Mouse (Mus musculus): ENCODE results near the gene Dqx1.
A peak's percentile ranks its signal among the peaks of the same experiment; 100 is the strongest.

Gene Dqx1

DNA sequence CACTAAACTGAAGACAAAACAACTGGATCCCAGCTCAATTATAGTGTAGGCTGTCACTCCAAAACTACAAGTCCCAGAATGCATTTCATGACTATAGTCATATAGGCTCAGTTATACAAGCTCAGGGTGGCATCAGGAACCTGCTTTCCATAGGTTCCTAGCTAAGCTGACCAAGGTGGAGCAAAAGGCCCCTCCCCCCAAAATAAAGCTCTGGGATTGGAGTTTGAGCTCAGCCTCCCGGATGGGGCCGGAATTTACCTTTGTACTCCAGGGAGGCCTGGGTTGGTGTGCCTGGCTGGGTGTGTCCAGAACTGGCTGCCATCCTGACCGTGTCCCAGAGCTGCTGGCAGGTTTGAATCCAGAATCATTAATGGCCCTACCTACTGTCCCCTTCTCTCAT lies at the start of gene Dqx1:
Gene Dqx1 (plus strand): TSS at position 55 of the 400 bp plus-strand sequence.
- DNase-seq (ENCODE audit: low read depth, low spot score), result no peak

DNA sequence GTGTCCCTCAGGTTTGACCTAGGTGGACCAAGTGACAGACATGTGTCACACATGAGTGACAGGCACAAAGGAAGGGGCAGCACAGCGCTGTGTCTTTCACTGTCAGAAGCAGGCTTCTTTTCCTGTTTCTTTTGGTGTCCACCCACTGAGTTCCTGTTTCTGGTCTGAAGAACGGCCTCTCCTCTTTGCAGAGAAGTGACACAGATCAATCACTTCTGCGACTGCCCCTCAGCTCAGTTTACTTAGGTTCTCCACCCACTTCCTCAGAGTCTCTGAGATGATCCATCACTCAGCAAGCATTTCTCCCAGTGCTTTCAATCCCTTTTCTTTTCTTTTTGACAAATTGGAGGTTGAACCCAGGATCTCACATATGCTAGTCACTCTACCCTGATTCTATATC lies 49.0 kb upstream of the Dqx1 start:
- DNase-seq (ENCODE audit: low read depth, low spot score), result no peak

DNA sequence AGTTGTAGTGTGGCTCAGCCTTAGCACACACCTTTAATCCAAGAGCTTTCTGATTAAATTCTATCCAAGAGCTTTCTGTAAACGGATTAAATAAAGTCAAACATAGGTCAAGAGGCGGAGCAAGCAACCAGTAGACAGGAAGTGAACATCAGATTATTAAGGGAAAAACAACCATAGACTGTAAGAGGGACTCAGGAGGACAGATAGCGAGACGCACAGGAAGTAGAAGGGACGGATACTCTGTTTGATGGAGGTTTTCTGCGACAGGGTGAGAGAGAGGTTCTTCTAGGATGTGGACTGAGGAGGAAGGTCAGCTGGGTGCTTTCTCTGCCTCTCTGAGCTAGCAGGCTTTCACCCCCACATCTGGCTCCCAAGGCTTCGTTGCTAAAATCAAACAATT lies 47.6 kb upstream of the Dqx1 start:
- no peak for DNase-seq (ENCODE audit: low read depth, low spot score)

DNA sequence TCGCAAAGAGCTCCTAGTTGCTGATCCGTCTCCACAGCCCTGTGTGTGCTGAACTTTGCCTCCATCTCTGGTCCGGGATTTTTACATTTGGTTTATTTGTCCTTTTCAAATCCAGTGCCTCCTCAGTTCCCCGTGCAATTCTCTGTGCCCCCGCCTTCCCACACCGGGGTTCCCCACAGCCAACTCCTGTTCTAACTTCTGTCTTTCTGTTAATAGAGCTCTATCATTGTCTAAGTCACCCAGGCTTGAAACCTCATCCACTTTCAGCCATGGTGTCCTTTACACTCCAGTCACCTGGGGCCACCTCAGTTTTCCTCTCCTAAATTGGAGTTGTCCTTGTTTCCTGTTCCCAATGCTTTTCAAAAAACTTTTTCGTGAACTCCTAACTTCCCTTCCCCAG lies 46.4 kb upstream of the Dqx1 start:
- DNase-seq (ENCODE audit: low read depth, low spot score), result no peak

DNA sequence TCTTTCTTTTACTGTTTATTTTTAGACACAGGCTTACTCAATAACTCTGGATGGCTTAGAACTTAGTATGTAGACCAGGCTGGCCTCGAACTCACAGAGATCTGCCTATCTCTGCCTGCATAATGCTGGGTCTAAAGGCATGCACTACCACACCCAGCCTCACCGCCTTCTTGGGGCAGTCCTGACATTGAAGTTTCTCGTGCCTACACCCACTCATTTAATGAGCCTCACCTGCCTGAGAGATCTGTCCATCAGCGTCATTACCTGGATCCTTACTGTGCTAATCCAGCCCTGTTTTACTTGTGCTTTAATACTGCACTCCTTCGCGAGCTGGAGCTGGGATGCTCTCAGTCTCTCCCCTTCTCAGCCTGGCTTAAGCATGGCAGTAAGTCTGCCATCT lies 45.9 kb upstream of the Dqx1 start:
- DNase-seq (ENCODE audit: low read depth, low spot score), result no peak

DNA sequence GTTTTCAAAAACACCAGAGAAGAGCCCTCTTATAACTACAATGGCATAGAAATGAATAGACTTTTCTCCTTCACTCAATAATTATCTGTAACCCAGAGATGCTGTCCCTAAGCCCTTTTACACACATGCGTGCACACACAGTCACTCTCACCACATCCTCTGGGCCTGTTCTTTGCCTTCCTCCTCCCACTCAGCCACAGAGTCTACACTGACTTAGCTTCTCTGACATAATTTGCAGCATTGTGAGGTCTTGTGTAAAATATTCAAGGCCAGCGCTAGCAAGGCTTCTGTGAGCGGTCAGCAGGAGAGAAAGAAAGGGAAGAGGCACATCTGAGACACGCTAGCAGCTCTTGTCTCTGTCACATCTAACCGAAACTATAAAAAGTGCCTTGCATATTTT lies 44.2 kb upstream of the Dqx1 start:
- DNase-seq (ENCODE audit: low read depth, low spot score), result no peak

DNA sequence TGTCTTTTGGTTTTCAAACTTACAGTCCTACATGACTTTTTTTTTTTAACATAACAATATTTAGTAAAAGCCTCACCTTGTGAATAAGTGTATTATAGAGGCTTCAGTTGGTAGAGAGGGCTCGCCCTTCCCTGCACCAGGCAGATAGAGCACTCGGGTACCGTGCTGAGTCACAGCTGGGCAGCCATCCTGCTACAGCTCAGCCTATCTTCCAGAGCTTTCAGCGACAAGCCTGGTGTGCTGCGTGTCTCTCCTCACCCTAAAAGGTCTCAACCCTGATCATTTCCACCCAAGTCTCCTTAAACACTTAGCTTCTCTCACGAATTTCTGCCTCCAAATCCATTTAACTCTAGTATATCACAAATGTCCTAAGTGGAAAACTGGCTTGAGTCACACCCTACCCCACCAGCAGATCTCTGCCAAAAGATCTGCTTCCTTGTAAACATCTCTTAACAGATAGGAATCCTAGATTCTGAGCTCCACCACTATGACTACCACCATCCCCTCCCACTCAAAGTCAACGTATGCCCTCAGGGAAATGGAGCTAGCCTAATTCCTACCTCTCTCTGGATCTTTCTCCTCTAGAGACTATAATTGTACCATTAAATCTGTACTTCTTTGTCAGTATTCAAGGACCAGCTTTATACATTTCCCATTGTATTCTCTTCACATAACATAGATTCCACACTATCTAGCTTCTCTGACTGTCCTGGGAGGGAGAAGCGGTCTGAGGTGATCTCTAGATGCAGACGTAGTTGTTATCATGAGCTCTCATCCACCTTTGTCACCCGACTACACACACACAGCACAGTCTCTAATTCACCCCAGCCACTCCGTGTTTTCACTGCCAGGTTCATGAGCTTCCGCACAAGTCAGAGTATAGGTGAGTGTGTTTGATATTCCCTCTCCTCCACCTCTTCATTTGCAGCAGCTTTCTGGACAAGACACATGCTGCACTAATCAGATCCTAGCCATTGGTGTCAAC lies 42.9 kb upstream of the Dqx1 start:
- DNase-seq (ENCODE audit: low read depth, low spot score), result no peak

DNA sequence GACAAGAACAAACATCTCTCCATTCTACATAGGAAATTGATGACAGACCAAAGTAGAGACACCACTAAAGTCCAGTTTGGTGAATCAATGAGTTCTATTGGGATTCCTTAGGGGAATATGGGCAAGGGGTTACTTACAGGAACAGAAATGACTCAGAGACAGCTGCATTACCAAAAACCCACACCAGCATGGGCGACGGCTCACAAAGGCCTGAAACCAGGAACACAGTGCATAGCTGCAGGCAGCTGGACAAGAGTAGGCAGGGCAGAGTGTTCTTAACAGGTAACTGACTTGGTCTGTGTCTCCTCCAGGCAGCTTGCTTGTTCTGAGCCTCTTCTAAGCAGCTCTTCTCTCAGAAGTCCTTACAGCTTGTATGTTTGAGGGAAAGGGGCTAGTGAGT lies 41.9 kb upstream of the Dqx1 start:
- no peak for DNase-seq (ENCODE audit: low read depth, low spot score)

DNA sequence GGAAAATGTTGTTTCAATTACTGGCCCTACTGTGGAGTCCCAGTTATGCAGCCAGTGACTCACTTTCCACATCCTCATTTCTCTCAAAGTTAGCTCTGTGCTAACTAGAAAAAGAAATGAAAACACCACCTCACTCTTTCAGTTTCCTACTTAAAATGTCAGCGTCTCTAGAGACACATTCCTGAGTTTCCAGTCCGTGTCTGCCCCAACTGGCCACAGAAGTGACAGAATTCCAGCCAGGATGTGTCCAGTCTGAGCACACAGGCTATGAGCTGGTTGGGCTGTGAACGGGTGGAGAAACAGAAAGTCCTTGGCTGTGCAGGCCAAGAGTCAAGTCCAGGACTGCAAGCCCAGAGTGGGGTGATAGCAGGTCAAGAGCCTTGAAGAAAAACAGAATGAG lies 40.5 kb upstream of the Dqx1 start:
- DNase-seq (ENCODE audit: low read depth, low spot score), result no peak

DNA sequence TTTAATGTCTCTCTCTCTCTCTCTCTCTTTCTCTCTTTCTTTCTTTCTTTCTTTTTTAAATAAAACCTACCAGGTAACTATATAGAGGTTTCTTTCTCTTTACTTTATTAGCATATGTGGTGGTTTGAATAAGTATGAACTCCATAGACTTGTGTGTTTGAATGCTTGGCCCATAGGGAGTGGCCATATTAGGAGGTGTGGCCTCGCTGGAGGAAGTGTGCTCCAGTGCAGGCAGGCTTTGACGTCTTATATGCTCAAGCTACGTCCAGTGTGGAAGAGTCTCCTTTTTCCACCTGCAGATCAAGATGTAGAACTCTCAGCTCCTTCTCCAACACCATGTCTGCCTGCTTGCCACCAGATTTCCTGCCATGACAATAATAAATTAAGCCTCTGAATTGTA lies 38.6 kb upstream of the Dqx1 start:
- DNase-seq (ENCODE audit: low read depth, low spot score), result no peak

DNA sequence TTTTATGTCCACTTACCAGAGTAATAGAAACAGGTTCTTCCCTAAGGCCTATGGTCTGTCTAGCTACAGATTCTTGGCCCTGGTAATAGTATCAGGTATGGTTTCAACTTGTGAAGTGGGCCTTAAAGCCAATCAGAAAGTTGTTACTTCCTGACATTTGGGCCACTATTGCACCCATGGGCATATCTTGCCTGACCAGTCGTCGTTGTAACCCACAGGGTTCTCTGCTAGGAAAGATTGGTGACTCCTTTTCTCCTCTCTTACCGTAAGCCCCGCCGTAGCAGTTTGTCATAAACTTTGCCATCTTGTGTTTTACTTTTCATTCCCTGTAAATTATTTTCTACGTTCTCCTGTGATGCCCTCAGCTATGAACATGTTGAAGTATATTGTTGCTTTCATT lies 37.5 kb upstream of the Dqx1 start:
- DNase-seq (ENCODE audit: low read depth, low spot score), result no peak

DNA sequence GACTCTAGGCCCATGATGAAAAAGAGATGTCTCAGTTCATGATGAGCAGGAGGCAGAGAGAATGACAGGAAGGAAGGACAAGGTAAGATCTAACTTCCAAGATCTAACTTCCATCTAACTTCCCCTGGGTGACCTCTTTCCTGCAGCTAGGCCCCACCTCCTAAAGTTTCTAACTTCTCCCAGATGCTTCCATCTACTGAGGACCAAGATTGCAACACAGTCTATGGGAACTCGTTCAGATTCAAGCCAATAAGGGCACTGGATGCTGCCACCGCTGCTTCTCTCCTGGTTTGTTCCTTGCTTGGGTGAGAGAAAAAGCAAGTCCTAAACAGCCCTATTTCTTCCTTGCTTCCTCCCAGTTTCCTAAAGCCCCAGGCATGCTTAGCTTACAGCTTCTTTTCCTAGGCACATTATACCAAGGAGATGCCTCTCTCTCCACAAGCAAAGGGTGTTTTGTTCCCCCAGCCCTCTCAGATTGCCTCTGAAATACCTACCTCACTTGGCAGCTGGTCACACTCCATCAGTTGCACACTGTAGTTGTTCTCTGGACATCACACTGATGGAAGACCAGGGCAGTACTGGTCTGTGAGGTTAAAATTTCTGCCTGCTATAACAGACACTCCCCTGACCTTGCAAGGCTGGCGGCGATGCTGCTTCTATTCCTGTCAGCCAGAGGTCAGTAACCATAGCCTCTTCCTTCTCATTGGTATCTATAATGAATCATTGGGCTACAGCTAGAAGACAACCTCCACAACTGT lies 36.6 kb upstream of the Dqx1 start:
- DNase-seq (ENCODE audit: low read depth, low spot score), result no peak

DNA sequence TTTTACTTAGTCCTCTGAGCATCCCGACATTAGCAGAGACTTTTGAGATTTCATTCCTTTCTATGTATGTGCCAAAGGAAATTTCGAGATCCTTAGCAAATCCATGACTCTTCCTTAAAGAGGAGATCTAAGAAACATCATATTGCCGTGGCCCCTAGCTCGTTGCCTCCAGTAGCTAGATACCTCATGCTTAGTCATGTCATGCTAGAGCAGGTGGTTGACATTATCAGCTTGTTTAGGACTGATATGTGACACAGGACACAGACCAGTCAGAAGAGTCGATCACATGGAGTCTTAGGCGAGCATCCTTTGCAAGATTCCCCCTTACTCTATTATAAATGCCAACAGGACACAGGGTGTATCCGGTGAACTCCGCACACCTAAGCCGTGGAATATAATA lies 34.6 kb upstream of the Dqx1 start:
- no peak for DNase-seq (ENCODE audit: low read depth, low spot score)

DNA sequence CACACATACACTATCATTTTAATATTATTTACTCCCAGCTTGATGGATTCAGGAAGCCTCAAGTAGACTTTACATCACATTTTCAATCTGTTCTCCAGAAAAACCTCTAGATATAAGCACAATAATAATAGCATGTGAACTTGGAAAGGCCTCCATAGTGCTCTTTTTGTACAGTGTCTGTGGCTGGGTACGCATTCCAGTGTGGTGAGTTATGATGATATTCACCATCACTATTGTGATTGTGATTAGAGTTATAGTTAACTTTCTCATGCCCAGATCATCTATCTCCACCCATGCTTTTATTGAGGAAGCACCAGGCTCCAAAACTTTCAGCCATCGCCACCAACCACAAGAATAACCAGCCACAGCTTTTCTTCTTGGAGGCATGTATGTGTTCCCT lies 33.9 kb upstream of the Dqx1 start:
- no peak for DNase-seq (ENCODE audit: low read depth, low spot score)

DNA sequence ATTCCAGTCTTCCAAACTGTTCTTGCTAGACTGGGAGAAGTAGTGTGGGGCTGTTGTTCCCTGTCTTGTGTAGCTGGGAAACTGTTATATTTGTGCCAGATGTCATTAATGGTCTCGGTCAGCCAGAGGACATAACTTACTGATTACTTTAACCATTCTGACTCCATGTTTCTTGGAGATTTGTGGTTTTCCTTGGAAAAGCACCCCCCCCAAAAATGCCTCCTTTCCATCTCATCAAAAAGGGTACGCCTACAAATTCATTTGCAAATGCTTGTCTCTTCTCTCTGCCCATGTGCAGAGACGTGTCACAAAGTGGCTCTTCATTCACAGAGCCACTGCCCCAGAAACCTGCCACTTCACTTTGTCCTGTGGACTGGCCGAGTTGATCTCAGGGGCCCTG lies 33.2 kb upstream of the Dqx1 start:
- DNase-seq (ENCODE audit: low read depth, low spot score), result no peak

DNA sequence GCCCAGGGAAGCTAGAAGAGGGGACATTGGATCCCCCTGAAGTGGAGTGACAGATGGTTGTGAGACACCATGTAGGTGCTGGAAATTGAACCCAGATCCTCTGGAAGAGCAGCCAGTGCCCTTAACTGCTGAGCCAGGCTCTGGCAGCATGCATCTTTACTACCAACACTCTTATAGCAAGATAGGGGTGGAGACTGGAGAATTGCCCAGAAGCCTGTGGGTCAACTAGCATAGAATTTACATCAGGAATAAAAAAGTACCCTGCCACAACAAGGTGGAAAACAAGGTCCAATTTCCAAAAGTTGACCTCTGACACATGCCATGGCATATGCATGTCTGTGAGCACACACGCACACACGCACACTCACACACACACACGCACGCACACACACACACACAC lies 32.4 kb upstream of the Dqx1 start:
- no peak for DNase-seq (ENCODE audit: low read depth, low spot score)

DNA sequence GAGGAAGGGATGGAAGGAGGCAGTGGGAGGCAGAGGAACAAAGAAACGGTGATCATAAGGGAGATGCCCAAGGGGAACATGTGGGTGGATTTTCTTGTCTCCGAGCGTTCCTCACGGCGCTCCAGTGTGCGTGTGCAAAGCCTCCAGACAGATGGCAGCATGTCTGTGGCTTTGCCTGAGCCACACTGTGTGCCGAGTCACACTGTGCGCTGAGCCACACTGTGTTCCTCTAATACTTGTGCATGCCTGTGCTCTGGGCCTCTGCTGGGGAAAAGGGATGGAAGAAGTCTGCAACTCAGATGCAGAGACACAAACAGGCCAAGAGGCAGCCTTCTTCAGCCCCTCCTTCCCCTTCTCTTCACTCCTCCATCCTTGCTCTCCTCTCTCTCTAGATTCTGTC lies 30.4 kb upstream of the Dqx1 start:
- no peak for DNase-seq (ENCODE audit: low read depth, low spot score)

DNA sequence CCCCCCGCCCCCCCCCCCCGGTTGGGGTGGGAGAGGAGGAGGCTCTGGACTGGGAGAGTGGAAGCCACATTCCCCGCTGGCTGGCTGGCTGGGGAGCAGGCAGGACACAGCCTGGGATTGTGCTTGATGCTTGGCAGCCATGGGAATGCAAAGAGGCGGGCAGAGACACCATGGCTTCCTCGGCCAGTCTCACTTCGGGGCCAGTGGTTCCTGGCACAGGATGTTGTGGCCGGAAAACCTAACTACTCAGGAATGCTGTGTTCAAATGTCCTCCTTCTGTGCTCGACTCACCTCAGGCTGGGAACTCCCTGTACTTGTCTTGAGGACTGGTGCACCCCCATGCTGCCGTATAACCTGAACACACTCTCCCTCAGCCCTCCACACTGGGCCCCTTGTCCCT lies 29.9 kb upstream of the Dqx1 start:
- DNase-seq (ENCODE audit: low read depth, low spot score), result no peak

DNA sequence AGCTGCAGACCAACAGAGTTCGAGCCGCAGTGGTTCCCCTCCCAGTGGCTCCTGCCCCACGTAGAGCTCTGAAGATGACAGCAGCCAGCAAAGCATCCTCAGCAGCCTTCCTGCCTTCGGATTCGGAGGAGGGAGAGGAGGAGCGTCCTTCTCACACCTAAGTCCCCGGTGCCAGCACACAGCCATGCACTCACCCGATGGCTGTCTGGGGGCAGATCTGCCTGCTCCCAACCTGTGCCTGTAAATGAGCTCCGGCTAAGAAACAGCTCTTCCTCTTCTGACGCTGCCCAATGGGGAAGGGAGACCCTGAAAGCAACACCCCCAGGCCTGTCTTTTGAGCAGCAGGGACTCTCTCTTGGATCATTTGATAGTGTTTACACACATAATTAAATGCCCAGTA lies 27.9 kb upstream of the Dqx1 start:
- DNase-seq (ENCODE audit: low read depth, low spot score), result no peak

DNA sequence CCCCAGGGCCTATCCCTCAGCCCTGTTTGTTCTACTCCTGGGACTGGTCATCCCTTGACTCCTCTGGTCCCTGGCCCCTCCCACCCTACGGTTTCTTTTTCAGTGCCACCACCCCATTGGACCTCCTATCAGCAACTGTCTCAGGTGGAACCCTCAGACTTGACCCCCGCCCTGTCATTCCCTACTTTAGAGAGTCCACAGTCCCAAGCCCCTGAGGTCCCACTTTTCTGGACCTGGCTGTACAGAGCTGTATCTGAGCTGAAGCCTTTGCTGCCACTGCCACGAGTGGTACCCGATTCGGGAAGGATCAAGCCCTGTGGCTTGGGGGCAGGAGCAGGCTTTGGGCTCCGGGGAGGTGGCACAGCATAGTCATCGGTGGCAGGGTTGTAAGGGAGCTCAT lies 26.5 kb upstream of the Dqx1 start:
- no peak for DNase-seq (ENCODE audit: low read depth, low spot score)

DNA sequence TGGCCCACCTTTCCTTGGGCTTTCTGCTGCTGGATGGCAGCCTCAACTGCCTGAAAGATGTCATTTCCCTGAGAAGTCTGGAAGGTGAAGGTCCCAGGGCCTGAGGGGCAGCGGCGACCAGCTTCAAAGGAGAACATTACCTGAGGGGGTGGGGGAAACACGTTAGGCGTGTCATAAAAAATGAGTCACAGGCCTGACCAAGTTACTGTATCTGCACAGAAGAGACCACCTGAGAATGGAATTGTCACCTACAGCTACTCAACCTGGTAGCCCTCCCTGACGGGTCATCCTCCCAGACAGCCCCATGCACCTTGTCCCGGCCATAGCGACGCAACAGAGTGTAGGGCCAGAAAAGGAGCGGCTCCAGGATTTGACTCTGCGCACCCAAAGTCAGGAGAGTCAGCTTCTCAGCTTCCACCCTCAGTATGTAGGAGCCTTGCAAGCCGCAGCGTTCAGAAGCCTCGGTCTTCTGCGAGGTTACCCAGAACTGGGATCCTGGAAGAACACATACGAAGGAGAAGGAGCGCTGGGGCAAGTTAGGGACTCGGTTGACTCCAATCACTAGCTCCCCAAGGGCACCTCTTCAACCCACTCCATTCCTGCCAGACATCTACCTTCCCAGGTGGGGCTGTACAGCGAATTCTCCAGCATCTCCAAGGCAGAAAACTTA lies 25.6 kb upstream of the Dqx1 start:
- no peak for DNase-seq (ENCODE audit: low read depth, low spot score)

DNA sequence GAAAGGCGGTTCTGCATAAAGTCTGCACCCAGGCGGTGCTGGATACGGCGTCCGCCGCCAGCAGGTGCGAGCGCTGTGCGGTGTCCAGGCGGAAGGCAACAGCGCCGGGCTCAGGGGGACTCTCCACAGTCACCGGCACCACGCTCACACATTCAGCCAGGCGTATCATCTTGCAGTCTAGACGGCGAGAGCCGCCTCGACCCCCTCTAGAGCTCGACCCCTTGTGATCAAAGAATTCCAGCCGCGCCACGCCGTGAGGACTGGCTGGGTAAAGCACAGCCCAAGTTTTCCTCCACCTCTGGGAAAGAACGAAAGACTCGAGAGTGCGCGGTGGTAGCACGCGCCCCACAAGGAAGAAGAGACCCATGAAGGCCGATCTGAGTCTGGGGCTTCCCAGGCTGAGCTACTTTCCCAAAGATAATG lies 24.9 kb upstream of the Dqx1 start:
- peak; percentile 74 for DNase-seq (ENCODE audit: low read depth, low spot score)

Measured in mesoderm, embryonic 11.5 days (tissue).